Mouse (Mus musculus): ENCODE results near the gene Fto. TPM values are rescaled to one million over a fixed set of nuclear protein-coding genes. Genes with fewer than 3 reads are reported as not detected.

Gene Fto
- polyA plus RNA-seq, 1 experiment, result 11.9 TPM

- Histone ChIP-seq H3K4me1 (ENCODE audit: control insufficient read depth, insufficient read depth, insufficient read length) (0 out of 2 replicates have a peak, but pooled peaks cover 2% of the 10 kb centered on the region), H3K4me3 (ENCODE audit: extremely low read depth, insufficient read depth, insufficient read length) (no peak overlapping the region), H3K27ac (ENCODE audit: insufficient read depth, low read length) (no peak overlapping the region), H3K36me3 (ENCODE audit: control insufficient read depth, insufficient read depth, low read length) (no peaks in the 10 kb centered on the region), H3K27me3 (ENCODE audit: control insufficient read depth, insufficient read depth, low read length) (no peaks in the 10 kb centered on the region)
- no peak for DNase-seq (ENCODE audit: low read depth in 1 of 2, low spot score in 2 of 2)
- 84% methylated on average over 5 of the region's 5 CpGs for WGBS
- TF ChIP-seq POLR2A (IDR thresholded peaks at IDR 0.05; ENCODE audit: low read depth, low read length), result no peak
- TF ChIP-seq CTCF (IDR thresholded peaks at IDR 0.05; ENCODE audit: extremely low read depth, insufficient read depth, insufficient read length, insufficient replicate concordance), result no peak
Measured at GRCm38 (mm10) chr8:91534752-91535151, 221.4 kb downstream of the Fto start.

- Histone ChIP-seq H3K4me3 (ENCODE audit: extremely low read depth, insufficient read depth, insufficient read length) (no peak overlapping the region), H3K27me3 (ENCODE audit: control insufficient read depth, insufficient read depth, low read length) (no peaks in the 10 kb centered on the region), H3K4me1 (ENCODE audit: control insufficient read depth, insufficient read depth, insufficient read length) (0 out of 2 replicates have a peak, but pooled peaks cover 2% of the 10 kb centered on the region), H3K36me3 (ENCODE audit: control insufficient read depth, insufficient read depth, low read length) (no peaks in the 10 kb centered on the region), H3K27ac (ENCODE audit: insufficient read depth, low read length) (no peak overlapping the region)
- 43% methylated on average over 9 of the region's 9 CpGs for WGBS
- no peak for TF ChIP-seq POLR2A (IDR thresholded peaks at IDR 0.05; ENCODE audit: low read depth, low read length)
- TF ChIP-seq CTCF (IDR thresholded peaks at IDR 0.05; ENCODE audit: extremely low read depth, insufficient read depth, insufficient read length, insufficient replicate concordance), result no peak
- DNase-seq (ENCODE audit: low read depth in 1 of 2, low spot score in 2 of 2), result no peak
Measured at GRCm38 (mm10) chr8:91538109-91538508, 224.8 kb downstream of the Fto start.

GRCm38 (mm10) chr8:91538892-91539291, 225.6 kb downstream of the Fto start:
- H3K4me3 ChIP-seq (ENCODE audit: extremely low read depth, insufficient read depth, insufficient read length), result no peak overlapping the region
- H3K36me3 ChIP-seq (ENCODE audit: control insufficient read depth, insufficient read depth, low read length), result no peaks in the 10 kb centered on the region
- H3K27me3 ChIP-seq (ENCODE audit: control insufficient read depth, insufficient read depth, low read length), result no peaks in the 10 kb centered on the region
- DNase-seq (ENCODE audit: low read depth in 1 of 2, low spot score in 2 of 2), result no peak
- H3K27ac ChIP-seq (ENCODE audit: insufficient read depth, low read length), result no peak overlapping the region
- 0 out of 2 replicates have a peak, but pooled peaks cover 2% of the 10 kb centered on the region for H3K4me1 ChIP-seq (ENCODE audit: control insufficient read depth, insufficient read depth, insufficient read length)
- TF ChIP-seq POLR2A (IDR thresholded peaks at IDR 0.05; ENCODE audit: low read depth, low read length) (no peak), CTCF (IDR thresholded peaks at IDR 0.05; ENCODE audit: extremely low read depth, insufficient read depth, insufficient read length, insufficient replicate concordance) (no peak)
- 93% methylated on average over 5 of the region's 5 CpGs for WGBS

- Histone ChIP-seq H3K4me1 (ENCODE audit: control insufficient read depth, insufficient read depth, insufficient read length) (0 out of 2 replicates have a peak, but pooled peaks cover 2% of the 10 kb centered on the region), H3K36me3 (ENCODE audit: control insufficient read depth, insufficient read depth, low read length) (no peaks in the 10 kb centered on the region), H3K4me3 (ENCODE audit: extremely low read depth, insufficient read depth, insufficient read length) (no peak overlapping the region), H3K27ac (ENCODE audit: insufficient read depth, low read length) (no peak overlapping the region), H3K27me3 (ENCODE audit: control insufficient read depth, insufficient read depth, low read length) (no peaks in the 10 kb centered on the region)
- 74% methylated on average over 8 of the region's 8 CpGs for WGBS
- TF ChIP-seq POLR2A (IDR thresholded peaks at IDR 0.05; ENCODE audit: low read depth, low read length) (no peak), CTCF (IDR thresholded peaks at IDR 0.05; ENCODE audit: extremely low read depth, insufficient read depth, insufficient read length, insufficient replicate concordance) (no peak)
- DNase-seq (ENCODE audit: low read depth in 1 of 2, low spot score in 2 of 2), result no peak
Measured at GRCm38 (mm10) chr8:91539586-91539985, 226.3 kb downstream of the Fto start.

GRCm38 (mm10) chr8:91541229-91541628, 227.9 kb downstream of the Fto start:
- H3K27ac ChIP-seq (ENCODE audit: insufficient read depth, low read length), result no peak overlapping the region
- no peaks in the 10 kb centered on the region for H3K36me3 ChIP-seq (ENCODE audit: control insufficient read depth, insufficient read depth, low read length)
- H3K4me3 ChIP-seq (ENCODE audit: extremely low read depth, insufficient read depth, insufficient read length), result no peak overlapping the region
- no peak for DNase-seq (ENCODE audit: low read depth in 1 of 2, low spot score in 2 of 2)
- WGBS, result 45% methylated on average over 3 of the region's 3 CpGs
- no peak for TF ChIP-seq CTCF (IDR thresholded peaks at IDR 0.05; ENCODE audit: extremely low read depth, insufficient read depth, insufficient read length, insufficient replicate concordance)
- TF ChIP-seq POLR2A (IDR thresholded peaks at IDR 0.05; ENCODE audit: low read depth, low read length), result no peak
- H3K27me3 ChIP-seq (ENCODE audit: control insufficient read depth, insufficient read depth, low read length), result no peaks in the 10 kb centered on the region
- 0 out of 2 replicates have a peak, but pooled peaks cover 2% of the 10 kb centered on the region for H3K4me1 ChIP-seq (ENCODE audit: control insufficient read depth, insufficient read depth, insufficient read length)

GRCm38 (mm10) chr8:91545561-91545960, 232.2 kb downstream of the Fto start:
- Histone ChIP-seq H3K27ac (ENCODE audit: insufficient read depth, low read length) (no peak overlapping the region), H3K4me3 (ENCODE audit: extremely low read depth, insufficient read depth, insufficient read length) (no peak overlapping the region), H3K27me3 (ENCODE audit: control insufficient read depth, insufficient read depth, low read length) (no peaks in the 10 kb centered on the region), H3K4me1 (ENCODE audit: control insufficient read depth, insufficient read depth, insufficient read length) (no peaks in the 10 kb centered on the region), H3K36me3 (ENCODE audit: control insufficient read depth, insufficient read depth, low read length) (no peaks in the 10 kb centered on the region)
- TF ChIP-seq CTCF (IDR thresholded peaks at IDR 0.05; ENCODE audit: extremely low read depth, insufficient read depth, insufficient read length, insufficient replicate concordance) (no peak), POLR2A (IDR thresholded peaks at IDR 0.05; ENCODE audit: low read depth, low read length) (no peak)
- 66% methylated on average over 3 of the region's 3 CpGs for WGBS
- DNase-seq (ENCODE audit: low read depth in 1 of 2, low spot score in 2 of 2), result no peak

GRCm38 (mm10) chr8:91546599-91546998, 233.3 kb downstream of the Fto start:
- Histone ChIP-seq H3K27me3 (ENCODE audit: control insufficient read depth, insufficient read depth, low read length) (no peaks in the 10 kb centered on the region), H3K27ac (ENCODE audit: insufficient read depth, low read length) (no peak overlapping the region), H3K4me1 (ENCODE audit: control insufficient read depth, insufficient read depth, insufficient read length) (no peaks in the 10 kb centered on the region), H3K36me3 (ENCODE audit: control insufficient read depth, insufficient read depth, low read length) (no peaks in the 10 kb centered on the region), H3K4me3 (ENCODE audit: extremely low read depth, insufficient read depth, insufficient read length) (no peak overlapping the region)
- WGBS, result 93% methylated on average over 8 of the region's 8 CpGs
- DNase-seq (ENCODE audit: low read depth in 1 of 2, low spot score in 2 of 2), result no peak
- no peak for TF ChIP-seq CTCF (IDR thresholded peaks at IDR 0.05; ENCODE audit: extremely low read depth, insufficient read depth, insufficient read length, insufficient replicate concordance)
- TF ChIP-seq POLR2A (IDR thresholded peaks at IDR 0.05; ENCODE audit: low read depth, low read length), result no peak
